Mouse (Mus musculus) ES-E14 (cell line): ENCODE results near the gene Islr. TPM values are rescaled to one million over a fixed set of nuclear protein-coding genes. Genes with fewer than 3 reads are reported as not detected.
A peak's percentile ranks its signal among the peaks of the same experiment; 100 is the strongest.

Experiments
- DNase-seq: peaks from one replicate; pipeline ENCODE4 v3.0.0-alpha.2; 2013; ENCODE audit warnings: low read depth, low spot score
- H3K27ac ChIP-seq: 2 replicates; pipeline ENCODE4 v1.5.1; 2012; ENCODE audit warnings: low read depth, mild to moderate bottlenecking, low read length, moderate library complexity, mixed read lengths; ENCODE audit not compliant: poor library complexity, insufficient read depth, severe bottlenecking
- H3K36me3 ChIP-seq: 2 replicates; pipeline ENCODE4 v1.6.1; 2012; ENCODE audit warnings: mild to moderate bottlenecking, low read length, moderate library complexity, mixed read lengths; ENCODE audit not compliant: control insufficient read depth, poor library complexity, insufficient read depth, severe bottlenecking
- H3K4me1 ChIP-seq, 2 experiments: fragments of 150-350 bp in 1 of 2; sonication (generic) in 1 of 2; 2 replicates each; pipeline ENCODE4 v1.6.1; 2012; ENCODE audit warnings: low read length in 2 of 2, mild to moderate bottlenecking in 1 of 2, mixed read lengths in 1 of 2; ENCODE audit not compliant: control insufficient read depth in 2 of 2, insufficient read depth in 2 of 2, poor library complexity in 1 of 2
- H3K4me3 ChIP-seq, 2 experiments: fragments of 150-350 bp in 1 of 2; sonication (generic) in 1 of 2; 2 replicates each; pipeline ENCODE4 v1.5.1; 2012; ENCODE audit warnings: low read length in 2 of 2, low read depth in 1 of 2, mild to moderate bottlenecking in 1 of 2, mixed read lengths in 1 of 2; ENCODE audit not compliant: insufficient read depth in 1 of 2, poor library complexity in 1 of 2, severe bottlenecking in 1 of 2
- H3K9ac ChIP-seq: 2 replicates; pipeline ENCODE4 v1.6.1; 2012; ENCODE audit warnings: low read depth, mild to moderate bottlenecking, low read length, mixed read lengths; ENCODE audit not compliant: poor library complexity, insufficient read depth, severe bottlenecking
- H3K9me3 ChIP-seq: fragments of 150-350 bp; sonication (generic); 2 replicates; pipeline ENCODE4 v1.6.1; 2012; ENCODE audit warnings: low read depth, mild to moderate bottlenecking, low read length; ENCODE audit not compliant: control insufficient read depth, insufficient read depth
- CHD2 ChIP-seq: IDR thresholded peaks from 2 replicates; pipeline ENCODE4 v1.6.1; 2014; ENCODE audit warnings: mild to moderate bottlenecking, low read depth, low read length, inconsistent platforms
- HCFC1 ChIP-seq: IDR thresholded peaks from 2 replicates; pipeline ENCODE4 v1.6.1; 2012; ENCODE audit warnings: low read length, inconsistent platforms, borderline replicate concordance; ENCODE audit not compliant: insufficient read depth
- MAFK ChIP-seq: IDR thresholded peaks from 2 replicates; pipeline ENCODE4 v1.6.1; 2014; ENCODE audit warnings: mild to moderate bottlenecking, low read depth, low read length, inconsistent platforms; ENCODE audit not compliant: insufficient read depth
- ZC3H11A ChIP-seq: IDR thresholded peaks from 2 replicates; pipeline ENCODE4 v1.6.1; 2012; ENCODE audit warnings: low read depth, mild to moderate bottlenecking, inconsistent platforms, low read length, borderline replicate concordance
- ZNF384 ChIP-seq: IDR thresholded peaks from 2 replicates; pipeline ENCODE4 v1.6.1; 2012; ENCODE audit warnings: low read depth, low read length, inconsistent platforms
- in situ Hi-C, 2 experiments: fragments of 600-800 bp; cut with MboI; formaldehyde crosslinking; loops; one replicate each; pipeline ENCODE4 v1.15.1; 2025; ENCODE audit warnings: low sequenced_read_pairs in 2 of 2, inconsistent platforms in 1 of 2; ENCODE audit not compliant: unreplicated experiment in 2 of 2
- total RNA-seq: library from RNA; depleted of rRNA; stranded (reverse); fragments of 300-350 nt; gene quantifications from 2 replicates; pipeline ENCODE4 v1.2.3, GENCODE M21; 2012

Islr gene
- total RNA-seq, 1 experiment: 0.22 TPM

DNA sequence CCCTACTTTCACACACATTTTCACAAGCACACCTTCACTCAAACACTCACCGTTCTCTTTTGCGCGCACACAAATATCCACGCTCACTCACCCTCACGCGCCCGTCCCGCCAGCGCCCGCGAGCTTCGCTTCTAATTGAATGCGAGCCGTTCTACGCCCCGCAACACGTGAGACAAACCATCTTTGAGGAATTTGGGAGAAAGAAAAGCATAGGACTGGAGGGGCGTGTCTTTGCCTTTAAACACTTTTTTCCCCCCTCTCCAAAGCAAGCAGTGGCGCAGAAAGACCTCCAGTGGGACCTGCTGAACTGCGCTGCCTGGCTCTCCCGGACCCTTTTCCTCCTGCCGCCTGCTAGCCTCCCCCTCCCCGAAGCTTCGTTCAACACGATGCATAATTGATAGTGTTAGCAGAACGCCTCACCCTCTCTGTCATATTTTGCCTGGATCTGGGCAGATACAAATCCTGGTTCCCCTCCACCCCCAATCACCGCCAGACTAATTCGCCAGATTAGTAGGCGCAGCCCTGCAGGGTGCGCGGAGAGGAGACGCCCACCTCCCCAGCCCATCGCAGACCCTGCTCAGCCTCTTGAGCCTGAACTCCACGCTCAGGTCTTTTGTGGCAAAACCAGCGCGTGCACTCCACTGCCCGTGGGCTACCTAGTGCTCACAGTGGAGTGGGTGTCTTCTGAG is 2.1 kb downstream of the Islr start:
- H3K4me1 ChIP-seq: peaks cover 4 to 35% of the 10 kb centered on the region in 2 experiments; a peak in 1 of 4 replicates
- no peak for TF ChIP-seq CHD2
- no peak for TF ChIP-seq HCFC1
- TF ChIP-seq ZC3H11A: no peak
- TF ChIP-seq ZNF384: no peak
- no peak for TF ChIP-seq MAFK
- no peaks in the 10 kb centered on the region for H3K36me3 ChIP-seq
- in situ Hi-C loops: loop anchor here (5.0 to 25.0 kb wide), 2 partner anchors 165 to 340 kb away; no protein-coding TSS in a partner anchor
- no peaks in the 10 kb centered on the region for H3K9me3 ChIP-seq
- no peak for DNase-seq
- peak overlapping the region; percentile 8 to 14; a peak in 3 of 4 replicates for H3K4me3 ChIP-seq
- H3K9ac ChIP-seq: no peak overlapping the region
- H3K27ac ChIP-seq: no peak overlapping the region

DNA sequence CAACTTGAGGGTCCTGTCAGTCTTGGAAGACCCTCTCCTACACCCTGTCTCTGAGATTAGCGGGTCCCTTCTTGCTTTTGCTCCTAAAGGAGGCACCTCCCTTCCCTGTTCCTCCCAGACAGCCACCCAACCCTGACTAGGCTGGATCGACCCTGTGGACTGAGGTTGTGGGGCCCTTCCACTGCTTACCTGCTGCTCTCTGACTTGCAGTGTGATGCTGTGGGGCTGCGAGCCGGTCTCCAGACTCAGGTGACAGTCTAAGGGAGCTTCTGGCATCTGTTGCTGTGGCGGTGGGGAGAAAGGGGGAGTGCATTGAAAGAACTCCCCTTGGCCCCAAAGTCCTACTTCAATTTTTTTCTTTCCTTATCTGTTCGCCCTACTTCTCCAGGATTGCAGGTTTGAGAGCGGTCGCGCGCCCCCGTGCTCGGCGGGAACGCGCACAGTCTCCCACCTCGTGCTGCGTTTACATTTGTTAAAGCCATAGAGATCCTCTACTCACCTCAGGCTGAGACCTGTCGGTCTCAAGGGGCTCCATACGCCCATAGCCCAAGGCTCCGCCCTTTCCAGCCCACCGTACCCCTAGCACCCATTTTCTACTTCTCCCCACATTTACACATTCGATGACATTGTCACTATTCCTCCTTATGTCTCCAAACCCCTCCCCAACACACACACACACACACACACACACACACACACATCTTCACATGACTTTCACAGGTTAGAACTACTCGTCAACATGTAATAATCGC is 2.8 kb downstream of the Islr start:
- no peaks in the 10 kb centered on the region for H3K36me3 ChIP-seq
- no peak overlapping the region for H3K27ac ChIP-seq
- in situ Hi-C loops: loop anchor here (5.0 to 25.0 kb wide), 2 partner anchors 164 to 339 kb away; no protein-coding TSS in a partner anchor
- TF ChIP-seq CHD2: no peak
- DNase-seq: no peak
- peak overlapping the region; percentile 8 to 14; a peak in 3 of 4 replicates for H3K4me3 ChIP-seq
- no peak overlapping the region for H3K9ac ChIP-seq
- peaks cover 4 to 38% of the 10 kb centered on the region in 2 experiments; a peak in 2 of 4 replicates for H3K4me1 ChIP-seq
- no peaks in the 10 kb centered on the region for H3K9me3 ChIP-seq

DNA sequence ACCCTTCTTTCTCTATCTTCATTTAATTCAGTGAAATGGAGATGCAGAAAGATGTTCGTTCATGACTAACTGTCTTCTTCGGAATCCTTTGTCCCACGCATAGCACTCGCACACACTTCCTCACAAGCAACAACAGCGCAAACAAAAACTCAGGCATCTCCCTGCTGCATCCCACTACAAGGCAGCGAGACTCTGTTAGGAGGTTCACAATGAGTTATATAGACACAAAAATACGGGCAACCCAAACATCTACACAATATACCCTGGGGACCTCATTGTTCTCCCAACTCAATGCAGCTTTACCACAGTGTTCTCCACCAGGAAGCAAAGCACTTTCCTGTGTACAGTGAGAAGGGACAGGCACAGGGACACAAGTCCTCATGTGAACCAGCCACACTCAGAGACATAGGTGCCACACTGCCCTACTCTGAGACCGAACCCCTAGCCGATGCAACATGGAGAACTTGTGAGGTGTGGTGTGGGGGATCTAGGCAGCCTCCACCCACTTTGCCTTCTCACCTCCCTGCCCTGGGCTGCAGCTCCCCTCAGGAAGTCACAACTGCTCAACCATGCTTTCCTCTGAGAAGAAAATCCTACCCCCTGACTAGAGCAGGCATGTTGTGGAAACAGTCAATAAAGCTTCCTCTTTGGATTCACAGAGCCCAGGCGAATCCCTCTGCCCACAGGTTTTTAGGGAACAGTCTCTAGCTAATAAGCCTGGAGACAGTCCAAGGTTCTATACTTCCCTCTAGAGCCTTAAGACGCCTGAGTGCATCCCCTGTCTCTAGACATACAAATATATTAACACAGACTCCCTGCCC is 3.6 kb downstream of the Islr start:
- Histone ChIP-seq H3K36me3 (no peaks in the 10 kb centered on the region), H3K9me3 (no peaks in the 10 kb centered on the region), H3K4me3 (no peak overlapping the region), H3K9ac (no peak overlapping the region), H3K4me1 (peaks cover 6 to 41% of the 10 kb centered on the region in 2 experiments; a peak in 2 of 4 replicates), H3K27ac (no peak overlapping the region)
- TF ChIP-seq HCFC1 (no peak), CHD2 (no peak), ZNF384 (no peak), MAFK (no peak), ZC3H11A (no peak)
- in situ Hi-C loops: loop anchor here (5.0 to 25.0 kb wide), 2 partner anchors 163 to 338 kb away; no protein-coding TSS in a partner anchor
- no peak for DNase-seq

DNA sequence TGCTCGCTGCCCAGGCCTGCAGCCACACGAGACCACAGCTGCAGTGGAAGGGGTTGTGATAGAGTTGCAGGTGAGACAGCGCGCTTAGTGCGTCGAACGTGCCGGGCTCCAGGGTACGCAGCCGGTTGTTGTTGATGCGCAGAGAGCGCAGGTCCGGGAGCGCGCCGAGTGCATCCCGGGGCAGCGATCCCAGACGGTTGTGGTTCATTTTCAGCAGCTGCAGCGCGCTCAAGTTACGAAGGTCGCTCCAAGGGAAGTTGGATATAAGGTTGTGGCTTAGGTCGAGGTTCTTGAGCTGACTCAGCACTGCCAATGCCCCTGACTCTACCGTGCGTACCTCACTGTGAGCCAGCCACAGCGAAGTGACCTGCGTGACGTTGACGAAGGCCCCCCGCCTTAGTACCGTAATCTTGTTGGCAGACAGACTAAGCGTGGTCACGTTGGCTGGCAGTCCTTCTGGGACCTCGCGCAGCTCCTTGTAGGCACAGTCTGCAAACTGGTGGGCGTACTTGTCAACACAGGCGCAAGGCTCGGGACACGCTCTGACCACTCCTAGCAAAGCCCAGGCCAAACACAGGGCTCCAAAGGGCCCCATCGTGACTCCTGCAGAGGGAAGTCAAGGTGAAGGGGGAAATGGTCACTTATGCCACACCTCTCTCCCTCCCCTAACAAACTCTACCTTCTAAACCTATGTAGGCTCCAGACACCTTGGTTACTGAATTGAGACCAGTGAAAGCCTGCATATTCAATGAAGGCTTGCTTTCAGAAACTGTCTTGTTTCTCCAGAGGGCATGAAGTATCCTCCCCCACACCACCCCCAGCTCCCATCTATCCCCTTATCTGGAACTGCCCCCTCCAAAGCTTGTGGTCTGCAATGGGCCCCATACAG is 4.5 kb downstream of the Islr start:
- H3K9ac ChIP-seq: no peak overlapping the region
- no peaks in the 10 kb centered on the region for H3K36me3 ChIP-seq
- no peak overlapping the region for H3K27ac ChIP-seq
- H3K9me3 ChIP-seq: no peaks in the 10 kb centered on the region
- in situ Hi-C loops: loop anchor here (5.0 to 25.0 kb wide), 2 partner anchors 162 to 337 kb away; no protein-coding TSS in a partner anchor
- DNase-seq: no peak
- TF ChIP-seq ZNF384 (no peak), MAFK (peak; percentile 78)
- H3K4me1 ChIP-seq: peaks cover 6 to 47% of the 10 kb centered on the region in 2 experiments; a peak in 2 of 4 replicates
- H3K4me3 ChIP-seq: peak overlapping the region; percentile 11 to 26; a peak in 3 of 4 replicates
